Mouse (Mus musculus) monocyte, adult 5-6 weeks (primary cell): ENCODE results near the gene Cdk2ap2. TPM values are rescaled to one million over a fixed set of nuclear protein-coding genes. Genes with fewer than 3 reads are reported as not detected.

Experiments used
- ATAC-seq: fragments of 153-309, 156-312 bp; replicated peaks from 2 replicates; pipeline ENCODE4 v1.8.0; 2017; ENCODE audit warnings: mild to moderate bottlenecking; ENCODE audit not compliant: low TSS enrichment, insufficient number of reproducible peaks, severe bottlenecking, poor library complexity, low FRiP score
- total RNA-seq: library from RNA; stranded (forward); fragments of 200-1000, 200-491, 200-594 nt; gene quantifications from 3 replicates; pipeline ENCODE4 v1.2.3, GENCODE M21; 2017

Gene Cdk2ap2
- total RNA-seq, 1 experiment from 2014 or later, result 92.6 TPM

- peak; percentile 74 for ATAC-seq
These were observed 29.0 kb downstream of the Cdk2ap2 start, which contains the start of gene Aip for GRCm38 (mm10) chr19:4125741-4126696. TSS of gene Aip (minus strand) at chr19:4125858.

- ATAC-seq, result no peak
These were observed 29.9 kb downstream of the Cdk2ap2 start for GRCm38 (mm10) chr19:4126759-4127495.

GRCm38 (mm10) chr19:4129462-4129861, 32.5 kb downstream of the Cdk2ap2 start:
- no peak for ATAC-seq

GRCm38 (mm10) chr19:4130106-4130505, 33.1 kb downstream of the Cdk2ap2 start:
- no peak for ATAC-seq

- ATAC-seq, result no peak
These were observed 34.1 kb downstream of the Cdk2ap2 start for GRCm38 (mm10) chr19:4131075-4131474.

- no peak for ATAC-seq
These were observed 34.8 kb downstream of the Cdk2ap2 start for GRCm38 (mm10) chr19:4131768-4132167.

GRCm38 (mm10) chr19:4134354-4134753, 37.4 kb downstream of the Cdk2ap2 start:
- ATAC-seq, result no peak

GRCm38 (mm10) chr19:4135229-4135962, 38.4 kb downstream of the Cdk2ap2 start:
- ATAC-seq, result peak; percentile 38

- ATAC-seq, result peak; percentile 78
These were observed 39.0 kb downstream of the Cdk2ap2 start for GRCm38 (mm10) chr19:4135963-4136345.

- no peak for ATAC-seq
These were observed 39.5 kb downstream of the Cdk2ap2 start for GRCm38 (mm10) chr19:4136463-4136862.

- ATAC-seq, result no peak
These were observed 40.9 kb downstream of the Cdk2ap2 start for GRCm38 (mm10) chr19:4137913-4138312.

GRCm38 (mm10) chr19:4139446-4139845, 42.5 kb downstream of the Cdk2ap2 start, which contains the start of gene Gpr152:
TSS of gene Gpr152 (plus strand) at chr19:4139787.
- no peak for ATAC-seq

- ATAC-seq, result no peak
These were observed 43.2 kb downstream of the Cdk2ap2 start for GRCm38 (mm10) chr19:4140147-4140546.

- ATAC-seq, result no peak
These were observed 45.6 kb downstream of the Cdk2ap2 start for GRCm38 (mm10) chr19:4142416-4143173.

GRCm38 (mm10) chr19:4143759-4144268, 46.8 kb downstream of the Cdk2ap2 start, which contains the start of gene Cabp4:
TSS of gene Cabp4 (minus strand) at chr19:4144033.
- no peak for ATAC-seq

- peak; percentile 13; the same call in 1 of the 2 replicates for ATAC-seq
These were observed 47.8 kb downstream of the Cdk2ap2 start for GRCm38 (mm10) chr19:4144550-4145498.

GRCm38 (mm10) chr19:4145936-4146335, 49.0 kb downstream of the Cdk2ap2 start:
- no peak for ATAC-seq
